20 mouse cellular contexts compared by ENCODE assay signal in genomic region chr1:133086804-133087203, GRCm38 (mm10). TPM values are rescaled to one million over a fixed set of nuclear protein-coding genes. Genes with fewer than 3 reads are reported as not detected.
A peak's percentile ranks its signal among the peaks of the same experiment; 100 is the strongest.
DNase-seq lines count a peak whose midpoint lies in the region; ATAC-seq lines count a peak whose summit lies in the region.
"Had no signal": no experiment of that assay in that cellular context is flagged by ENCODE, and none has a peak within 500 bp of the region (broad histone marks: within the 10 kb centered on the region; RNA-seq: fewer than 3 reads in every experiment).

No protein-coding gene starts in this region.

- H3K27ac ChIP-seq in heart, embryonic 13.5 days (replicated peaks) = peak overlapping the region; percentile 48; the same call in 1 of the 2 replicates
- no peak overlapping the region for H3K27ac ChIP-seq in midbrain, embryonic 11.5 days (ENCODE audit: low read depth, low read length)
- H3K27ac ChIP-seq in midbrain, embryonic 15.5 days = no peak overlapping the region
- peak overlapping the region; percentile 65 for H3K27ac ChIP-seq in embryonic facial prominence, embryonic 10.5 days (replicated peaks)
- peak overlapping the region; percentile 58 for H3K27ac ChIP-seq in hindbrain, embryonic 13.5 days
- H3K27ac ChIP-seq: embryonic facial prominence, embryonic 13.5 days; limb, embryonic 12.5 days; liver, embryonic 14.5 days; lung, embryonic 15.5 days had no signal

- peaks cover 77% of the 10 kb centered on the region for H3K36me3 ChIP-seq in heart, embryonic 13.5 days
- peaks cover 25% of the 10 kb centered on the region for H3K36me3 ChIP-seq in midbrain, embryonic 11.5 days (ENCODE audit: control insufficient read depth, insufficient read depth, low read length)
- peaks cover 39% of the 10 kb centered on the region for H3K36me3 ChIP-seq in midbrain, embryonic 15.5 days (replicated peaks)
- H3K36me3 ChIP-seq in embryonic facial prominence, embryonic 10.5 days (replicated peaks) = peaks cover 80% of the 10 kb centered on the region
- peaks cover 83% of the 10 kb centered on the region for H3K36me3 ChIP-seq in hindbrain, embryonic 13.5 days
- H3K36me3 ChIP-seq: lung, embryonic 15.5 days had no signal

- 85% methylated on average over 10 of the region's 10 CpGs for WGBS in heart, embryonic 13.5 days
- WGBS in midbrain, embryonic 11.5 days = 77% methylated on average over 10 of the region's 10 CpGs
- 87% methylated on average over 10 of the region's 10 CpGs for WGBS in midbrain, embryonic 15.5 days
- WGBS in embryonic facial prominence, embryonic 10.5 days = 81% methylated on average over 10 of the region's 10 CpGs
- WGBS in hindbrain, embryonic 13.5 days = 79% methylated on average over 10 of the region's 10 CpGs

- H3K4me1 ChIP-seq in heart, embryonic 13.5 days = peaks cover 36% of the 10 kb centered on the region
- peaks cover 4% of the 10 kb centered on the region for H3K4me1 ChIP-seq in midbrain, embryonic 11.5 days (ENCODE audit: control insufficient read depth, insufficient read depth, low read length)
- H3K4me1 ChIP-seq in midbrain, embryonic 15.5 days = no peaks in the 10 kb centered on the region
- H3K4me1 ChIP-seq in embryonic facial prominence, embryonic 10.5 days = peaks cover 37% of the 10 kb centered on the region
- peaks cover 29% of the 10 kb centered on the region for H3K4me1 ChIP-seq in hindbrain, embryonic 13.5 days (replicated peaks)

- no peak overlapping the region for H3K4me2 ChIP-seq in heart, embryonic 13.5 days
- H3K4me2 ChIP-seq in midbrain, embryonic 11.5 days = no peak overlapping the region
- H3K4me2 ChIP-seq in midbrain, embryonic 15.5 days = no peak overlapping the region
- no peak overlapping the region for H3K4me2 ChIP-seq in hindbrain, embryonic 13.5 days
- H3K4me2 ChIP-seq: embryonic facial prominence, embryonic 13.5 days; limb, embryonic 12.5 days; lung, embryonic 15.5 days had no signal

- DNase-seq in heart, adult 18-20 months = no peak
- no peak for DNase-seq in midbrain, embryonic 11.5 days (ENCODE audit: low spot score, missing footprints)
- no peak for DNase-seq in embryonic facial prominence, embryonic 10.5 days (ENCODE audit: low spot score)
- no peak for DNase-seq in adipocyte (ENCODE audit: low spot score)
- DNase-seq in retina, postnatal 1 day = no peak
- DNase-seq: adrenal gland, postnatal 10 days; cerebellum, adult 9-11 months; heart, postnatal 4 days; kidney, postnatal 4 days; right cerebral cortex, postnatal 25 days; thymus, adult 2 months had no signal

- no peak overlapping the region for H3K4me3 ChIP-seq in heart, embryonic 13.5 days
- H3K4me3 ChIP-seq in midbrain, embryonic 11.5 days (ENCODE audit: low read depth, low read length) = no peak overlapping the region
- H3K4me3 ChIP-seq in midbrain, embryonic 15.5 days = no peak overlapping the region
- no peak overlapping the region for H3K4me3 ChIP-seq in embryonic facial prominence, embryonic 10.5 days
- H3K4me3 ChIP-seq in hindbrain, embryonic 13.5 days = no peak overlapping the region
- H3K4me3 ChIP-seq: embryonic facial prominence, embryonic 13.5 days; limb, embryonic 12.5 days; lung, embryonic 15.5 days had no signal

- H3K27me3 ChIP-seq in heart, embryonic 13.5 days (replicated peaks) = no peaks in the 10 kb centered on the region
- H3K27me3 ChIP-seq in midbrain, embryonic 11.5 days (ENCODE audit: control insufficient read depth, insufficient read depth, low read length) = no peaks in the 10 kb centered on the region
- H3K27me3 ChIP-seq in midbrain, embryonic 15.5 days (replicated peaks) = no peaks in the 10 kb centered on the region
- no peaks in the 10 kb centered on the region for H3K27me3 ChIP-seq in embryonic facial prominence, embryonic 10.5 days (replicated peaks; ENCODE audit: low read depth, poor library complexity, severe bottlenecking)
- H3K27me3 ChIP-seq in hindbrain, embryonic 13.5 days = no peaks in the 10 kb centered on the region
- H3K27me3 ChIP-seq: embryonic facial prominence, embryonic 13.5 days; limb, embryonic 12.5 days; lung, embryonic 15.5 days; Patski had no signal

- H3K9ac ChIP-seq in heart, embryonic 13.5 days = no peak overlapping the region
- H3K9ac ChIP-seq in midbrain, embryonic 11.5 days (ENCODE audit: low read length) = no peak overlapping the region
- H3K9ac ChIP-seq in midbrain, embryonic 15.5 days = no peak overlapping the region
- H3K9ac ChIP-seq in hindbrain, embryonic 13.5 days = 0 out of 2 replicates have a peak overlapping the region, but pooled peaks have one; percentile 13
- H3K9ac ChIP-seq: embryonic facial prominence, embryonic 13.5 days; limb, embryonic 12.5 days; liver, embryonic 14.5 days; lung, embryonic 15.5 days had no signal

- no peak for ATAC-seq in heart, embryonic 13.5 days (ENCODE audit: extremely low read depth, insufficient number of reproducible peaks, low FRiP score, low TSS enrichment)
- peak; percentile 17; the same call in 1 of the 2 replicates for ATAC-seq in midbrain, embryonic 11.5 days (ENCODE audit: low FRiP score)
- no peak for ATAC-seq in midbrain, embryonic 15.5 days (replicated peaks)
- ATAC-seq in hindbrain, embryonic 13.5 days (ENCODE audit: low FRiP score) = no peak
- ATAC-seq: intestine, embryonic 16.5 days; Patski had no signal

- H3K9me3 ChIP-seq in heart, embryonic 13.5 days = no peaks in the 10 kb centered on the region
- H3K9me3 ChIP-seq in midbrain, embryonic 11.5 days (ENCODE audit: control insufficient read depth, low read length) = no peaks in the 10 kb centered on the region
- H3K9me3 ChIP-seq in midbrain, embryonic 15.5 days = no peaks in the 10 kb centered on the region
- no peaks in the 10 kb centered on the region for H3K9me3 ChIP-seq in embryonic facial prominence, embryonic 10.5 days
- H3K9me3 ChIP-seq in hindbrain, embryonic 13.5 days = no peaks in the 10 kb centered on the region
- H3K9me3 ChIP-seq: embryonic facial prominence, embryonic 13.5 days; limb, embryonic 12.5 days; lung, embryonic 15.5 days had no signal

RNA-seq across cellular contexts. Expression of gene Pik3c2b, which starts 41.3 kb away (rescaled TPM):
- polyA plus RNA-seq in heart, embryonic 13.5 days (2015; fragmentation: Nextera tagmentation; extraction: Ambion mirVana) = 8.5 and 9.5 TPM in 2 replicates
- total RNA-seq in heart, adult 18-20 months (2021) = 10 to 100 TPM; 13.9 to 14.3 TPM
- polyA plus RNA-seq in midbrain, embryonic 11.5 days (2014; fragmentation: Nextera tagmentation; extraction: Ambion mirVana) = 15.5 and 16.3 TPM in 2 replicates
- 16.2 and 17.1 TPM in 2 replicates for polyA plus RNA-seq in midbrain, embryonic 15.5 days (2015; fragmentation: Nextera tagmentation; extraction: Ambion mirVana)
- polyA plus RNA-seq in embryonic facial prominence, embryonic 10.5 days (2016; fragmentation: Nextera tagmentation; extraction: Ambion mirVana) = 8.6 and 10.5 TPM in 2 replicates
- polyA plus RNA-seq in hindbrain, embryonic 13.5 days (2015; fragmentation: Nextera tagmentation; extraction: Ambion mirVana) = 14.6 and 15.3 TPM in 2 replicates

RNA-seq across cellular contexts. Expression of gene Ppp1r15b, which starts 44.1 kb away (rescaled TPM):
- 24.2 and 24.8 TPM in 2 replicates for polyA plus RNA-seq in heart, embryonic 13.5 days (2015; fragmentation: Nextera tagmentation; extraction: Ambion mirVana)
- total RNA-seq in heart, adult 18-20 months (2021) = 10 to 100 TPM; 21.6 to 23.1 TPM
- polyA plus RNA-seq in midbrain, embryonic 11.5 days (2014; fragmentation: Nextera tagmentation; extraction: Ambion mirVana) = 49.5 and 53.0 TPM in 2 replicates
- 29.2 and 30.1 TPM in 2 replicates for polyA plus RNA-seq in midbrain, embryonic 15.5 days (2015; fragmentation: Nextera tagmentation; extraction: Ambion mirVana)
- polyA plus RNA-seq in embryonic facial prominence, embryonic 10.5 days (2016; fragmentation: Nextera tagmentation; extraction: Ambion mirVana) = 49.4 and 57.3 TPM in 2 replicates
- 29.2 TPM in 2 replicates for polyA plus RNA-seq in hindbrain, embryonic 13.5 days (2015; fragmentation: Nextera tagmentation; extraction: Ambion mirVana)

RNA-seq across cellular contexts. Expression of gene Mdm4, which starts 56.4 kb away (rescaled TPM):
- polyA plus RNA-seq in heart, embryonic 13.5 days (2015; fragmentation: Nextera tagmentation; extraction: Ambion mirVana) = 19.2 and 23.4 TPM in 2 replicates
- total RNA-seq in heart, adult 18-20 months (2021) = 10 to 100 TPM; 19.7 to 27.7 TPM
- 36.5 TPM in 2 replicates for polyA plus RNA-seq in midbrain, embryonic 11.5 days (2014; fragmentation: Nextera tagmentation; extraction: Ambion mirVana)
- polyA plus RNA-seq in midbrain, embryonic 15.5 days (2015; fragmentation: Nextera tagmentation; extraction: Ambion mirVana) = 44.3 and 45.4 TPM in 2 replicates
- 37.7 and 41.4 TPM in 2 replicates for polyA plus RNA-seq in embryonic facial prominence, embryonic 10.5 days (2016; fragmentation: Nextera tagmentation; extraction: Ambion mirVana)
- 41.5 and 48.0 TPM in 2 replicates for polyA plus RNA-seq in hindbrain, embryonic 13.5 days (2015; fragmentation: Nextera tagmentation; extraction: Ambion mirVana)

Comparison
In these comparisons a context has a peak if more than half of its experiments do, and no peak if none do; other contexts are left out.
1. H3K27ac ChIP-seq: peak in heart, embryonic 13.5 days (single experiment), embryonic facial prominence, embryonic 10.5 days (single experiment) and hindbrain, embryonic 13.5 days (single experiment); none in midbrain, embryonic 11.5 days (single experiment) and midbrain, embryonic 15.5 days (single experiment).